In genomic region chr6:108828234-108828868, GRCm38 (mm10) we compare ENCODE assay signal across 8 mouse cellular contexts. TPM values are rescaled to one million over a fixed set of nuclear protein-coding genes. Genes with fewer than 3 reads are reported as not detected.
DNase-seq lines count a peak whose midpoint lies in the region; ATAC-seq and TF ChIP-seq lines count a peak whose summit lies in the region.

Gene Edem1 (plus strand): TSS chr6:108828641.

- H3K4me1 ChIP-seq in embryonic facial prominence, embryonic 13.5 days: peaks cover 19% of the 10 kb centered on the region
- H3K4me1 ChIP-seq in kidney, adult 2 months (ENCODE audit: control insufficient read depth, insufficient read depth, low read length): peaks cover 13% of the 10 kb centered on the region; the same call in 1 of the 2 replicates
- H3K4me1 ChIP-seq in limb, embryonic 12.5 days (replicated peaks): peaks cover 19% of the 10 kb centered on the region
- H3K4me1 ChIP-seq in midbrain, embryonic 15.5 days: peaks cover 16% of the 10 kb centered on the region
- H3K4me1 ChIP-seq in spleen, adult 2 months (ENCODE audit: control insufficient read depth, insufficient read depth, insufficient read length): peaks cover 28% of the 10 kb centered on the region

- peak; percentile 97 for ATAC-seq in embryonic facial prominence, embryonic 13.5 days (ENCODE audit: insufficient number of reproducible peaks, insufficient read depth, low FRiP score, low TSS enrichment, low read depth)
- peak; percentile 98 for ATAC-seq in limb, embryonic 12.5 days (ENCODE audit: insufficient number of reproducible peaks, insufficient read depth, low FRiP score, low TSS enrichment, low read depth)
- ATAC-seq in midbrain, embryonic 15.5 days (replicated peaks): peak; percentile 96

- H3K9ac ChIP-seq in embryonic facial prominence, embryonic 13.5 days: peak within 1 kb of the TSS; percentile 89
- peak within 1 kb of the TSS; percentile 83 for H3K9ac ChIP-seq in limb, embryonic 12.5 days (replicated peaks)
- H3K9ac ChIP-seq in midbrain, embryonic 15.5 days: peak within 1 kb of the TSS; percentile 96

- under 1% methylated on average over 67 of the region's 67 CpGs for WGBS in embryonic facial prominence, embryonic 13.5 days
- under 1% methylated on average over 67 of the region's 67 CpGs for WGBS in kidney, adult 2 months
- WGBS in limb, embryonic 12.5 days: under 1% methylated on average over 60 of the region's 67 CpGs
- WGBS in midbrain, embryonic 15.5 days: under 1% methylated on average over 67 of the region's 67 CpGs
- under 1% methylated on average over 67 of the region's 67 CpGs for WGBS in spleen, adult 2 months

- peak within 1 kb of the TSS; percentile 87 for H3K4me2 ChIP-seq in embryonic facial prominence, embryonic 13.5 days
- peak within 1 kb of the TSS; percentile 78 for H3K4me2 ChIP-seq in limb, embryonic 12.5 days
- peak within 1 kb of the TSS; percentile 86 for H3K4me2 ChIP-seq in midbrain, embryonic 15.5 days

- H3K27me3 ChIP-seq in embryonic facial prominence, embryonic 13.5 days: no peaks in the 10 kb centered on the region
- no peaks in the 10 kb centered on the region for H3K27me3 ChIP-seq in kidney, adult 2 months (replicated peaks; ENCODE audit: control insufficient read depth, insufficient read depth, low read length)
- H3K27me3 ChIP-seq in limb, embryonic 12.5 days: no peaks in the 10 kb centered on the region
- H3K27me3 ChIP-seq in midbrain, embryonic 15.5 days (replicated peaks): no peaks in the 10 kb centered on the region
- H3K27me3 ChIP-seq in spleen, adult 2 months (ENCODE audit: control insufficient read depth, insufficient read depth, low read length): no peaks in the 10 kb centered on the region

- peak within 1 kb of the TSS; percentile 81 for H3K27ac ChIP-seq in embryonic facial prominence, embryonic 13.5 days
- peak within 1 kb of the TSS; percentile 50 for H3K27ac ChIP-seq in kidney, adult 2 months (ENCODE audit: insufficient read depth, low read depth, low read length)
- peak within 1 kb of the TSS; percentile 87 for H3K27ac ChIP-seq in limb, embryonic 12.5 days
- H3K27ac ChIP-seq in midbrain, embryonic 15.5 days: peak within 1 kb of the TSS; percentile 73
- peak within 1 kb of the TSS; percentile 95 for H3K27ac ChIP-seq in spleen, adult 2 months (ENCODE audit: insufficient read depth, low read length)

- peak; percentile 34 for TF ChIP-seq POLR2A in kidney, adult 2 months (IDR thresholded peaks at IDR 0.05; ENCODE audit: low read depth, low read length)
- TF ChIP-seq POLR2A in spleen, adult 2 months (IDR thresholded peaks at IDR 0.05; ENCODE audit: low read depth, low read length): peak; percentile 44; the same call in 1 of the 2 replicates

- peak; percentile 100 for DNase-seq in 3134 (ENCODE audit: extremely low read depth, insufficient read length, low spot score)
- peak; percentile 100 for DNase-seq in adrenal gland, postnatal 36 days
- DNase-seq in heart, adult 18-20 months: peak; percentile 99
- DNase-seq in kidney, adult 2 months: peak; percentile 100
- peak; percentile 89 to 96 for DNase-seq in spleen, adult 2 months (ENCODE audit: low read depth in 1 of 2, low spot score in 2 of 2)

- no peaks in the 10 kb centered on the region for H3K9me3 ChIP-seq in embryonic facial prominence, embryonic 13.5 days
- no peaks in the 10 kb centered on the region for H3K9me3 ChIP-seq in limb, embryonic 12.5 days
- no peaks in the 10 kb centered on the region for H3K9me3 ChIP-seq in midbrain, embryonic 15.5 days

- TF ChIP-seq CTCF in kidney, adult 2 months (conservative IDR thresholded peaks at IDR 0.05; ENCODE audit: insufficient read depth, insufficient read length, low read depth, low read length): no peak
- no peak for TF ChIP-seq CTCF in spleen, adult 2 months (IDR thresholded peaks at IDR 0.05; ENCODE audit: extremely low read depth, insufficient read depth, insufficient read length, insufficient replicate concordance)

- H3K4me3 ChIP-seq in embryonic facial prominence, embryonic 13.5 days: peak within 1 kb of the TSS; percentile 77
- H3K4me3 ChIP-seq in kidney, adult 2 months (ENCODE audit: insufficient read depth, low read depth, low read length): peak within 1 kb of the TSS; percentile 89
- peak within 1 kb of the TSS; percentile 84 for H3K4me3 ChIP-seq in limb, embryonic 12.5 days (replicated peaks)
- peak within 1 kb of the TSS; percentile 92 for H3K4me3 ChIP-seq in midbrain, embryonic 15.5 days
- H3K4me3 ChIP-seq in spleen, adult 2 months (ENCODE audit: extremely low read depth, insufficient read depth, insufficient read length): peak within 1 kb of the TSS; percentile 99

- peaks cover 3% of the 10 kb centered on the region; the same call in 1 of the 2 replicates for H3K36me3 ChIP-seq in embryonic facial prominence, embryonic 13.5 days
- no peaks in the 10 kb centered on the region for H3K36me3 ChIP-seq in kidney, adult 2 months (ENCODE audit: control insufficient read depth, insufficient read depth, low read length)
- H3K36me3 ChIP-seq in limb, embryonic 12.5 days: peaks cover 8% of the 10 kb centered on the region; the same call in 1 of the 2 replicates
- no peaks in the 10 kb centered on the region for H3K36me3 ChIP-seq in midbrain, embryonic 15.5 days (replicated peaks)
- H3K36me3 ChIP-seq in spleen, adult 2 months (ENCODE audit: control insufficient read depth, insufficient read depth, low read length): no peaks in the 10 kb centered on the region

RNA-seq across cellular contexts. Expression of gene Edem1, which starts in this region (rescaled TPM):
- total RNA-seq in adrenal gland, postnatal 36 days (2021): 10 to 100 TPM; 43.8 to 68.9 TPM
- 19.5 and 22.0 TPM in 2 replicates for polyA plus RNA-seq in embryonic facial prominence, embryonic 13.5 days (2015; fragmentation: Nextera tagmentation; extraction: Ambion mirVana)
- total RNA-seq in heart, adult 18-20 months (2021): 10 to 100 TPM; 11.7 to 18.7 TPM
- polyA plus RNA-seq in kidney, adult 2 months (2012; rRNA removed): 17.8 and 18.4 TPM in 2 replicates
- polyA plus RNA-seq in limb, embryonic 12.5 days (2016; fragmentation: Nextera tagmentation; extraction: Ambion mirVana): 20.1 and 21.6 TPM in 2 replicates
- 4.5 and 6.5 TPM in 2 replicates for polyA plus RNA-seq in midbrain, embryonic 15.5 days (2015; fragmentation: Nextera tagmentation; extraction: Ambion mirVana)
- 24.7 and 32.4 TPM in 2 replicates for polyA plus RNA-seq in spleen, adult 2 months (2012; rRNA removed)

Comparison
In these comparisons a context has a peak if more than half of its experiments do, and no peak if none do; other contexts are left out.
1. Peak in every context shown above with its lines: DNase-seq, ATAC-seq, H3K4me3 ChIP-seq and H3K27ac ChIP-seq.